Mouse (Mus musculus): ENCODE measurements at regions not wholly inside any gene's neighbourhood (a gene's known extent, or its start where the extent isn't known, plus 50 kb on each side); places are given as distances from the start of the nearest gene placed in this dataset.

GRCm38 (mm10) chr2:73996986-73997385 lies 85.9 kb upstream of the Atp5g3 start:
- WGBS = 86% methylated on average over 5 of the region's 5 CpGs
- Histone ChIP-seq H3K36me3 (no peaks in the 10 kb centered on the region), H3K4me1 (replicated peaks) (peaks cover 6% of the 10 kb centered on the region), H3K9ac (no peak overlapping the region), H3K4me3 (no peak overlapping the region), H3K27me3 (0 out of 2 replicates have a peak, but pooled peaks cover 9% of the 10 kb centered on the region), H3K27ac (no peak overlapping the region), H3K9me3 (no peaks in the 10 kb centered on the region), H3K4me2 (no peak overlapping the region)
- ATAC-seq (ENCODE audit: low FRiP score) = no peak

GRCm38 (mm10) chr2:73991818-73992217 lies 80.7 kb upstream of the Atp5g3 start:
- 17% methylated on average over 11 of the region's 11 CpGs for WGBS
- H3K4me2 ChIP-seq = peak overlapping the region; percentile 29; the same call in 1 of the 2 replicates
- H3K27me3 ChIP-seq = no peaks in the 10 kb centered on the region
- H3K27ac ChIP-seq = peak overlapping the region; percentile 79
- peaks cover 12% of the 10 kb centered on the region for H3K4me1 ChIP-seq (replicated peaks)
- no peaks in the 10 kb centered on the region for H3K9me3 ChIP-seq
- H3K9ac ChIP-seq = no peak overlapping the region
- ATAC-seq (ENCODE audit: low FRiP score) = 0 out of 2 replicates have a peak, but pooled peaks have one; percentile 32
- H3K36me3 ChIP-seq = no peaks in the 10 kb centered on the region
- no peak overlapping the region for H3K4me3 ChIP-seq

GRCm38 (mm10) chr2:73987441-73988105 lies 76.4 kb upstream of the Atp5g3 start:
- WGBS = 92% methylated on average over 10 of the region's 10 CpGs
- Histone ChIP-seq H3K4me1 (replicated peaks) (peaks cover 12% of the 10 kb centered on the region), H3K4me3 (no peak overlapping the region)

GRCm38 (mm10) chr2:73985911-73986250 lies 74.8 kb upstream of the Atp5g3 start:
- H3K27me3 ChIP-seq = 0 out of 2 replicates have a peak, but pooled peaks cover 3% of the 10 kb centered on the region
- 86% methylated on average over 6 of the region's 6 CpGs for WGBS
- H3K27ac ChIP-seq = no peak overlapping the region
- no peak for ATAC-seq (ENCODE audit: low FRiP score)
- H3K4me1 ChIP-seq (replicated peaks) = no peaks in the 10 kb centered on the region
- no peaks in the 10 kb centered on the region for H3K36me3 ChIP-seq
- H3K9ac ChIP-seq = no peak overlapping the region
- no peaks in the 10 kb centered on the region for H3K9me3 ChIP-seq
- H3K4me3 ChIP-seq = no peak overlapping the region
- no peak overlapping the region for H3K4me2 ChIP-seq

More at GRCm38 (mm10) chr2:73987441-73988105, 76.4 kb upstream of the Atp5g3 start:
- Histone ChIP-seq H3K9ac (no peak overlapping the region), H3K4me2 (no peak overlapping the region), H3K27ac (no peak overlapping the region), H3K9me3 (no peaks in the 10 kb centered on the region), H3K36me3 (no peaks in the 10 kb centered on the region), H3K27me3 (0 out of 2 replicates have a peak, but pooled peaks cover 3% of the 10 kb centered on the region)
- no peak for ATAC-seq (ENCODE audit: low FRiP score)

- WGBS = 83% methylated on average over 14 of the region's 14 CpGs
- ATAC-seq (ENCODE audit: low FRiP score) = no peak
- no peak overlapping the region for H3K27ac ChIP-seq
- 0 out of 2 replicates have a peak, but pooled peaks cover 3% of the 10 kb centered on the region for H3K27me3 ChIP-seq
- no peaks in the 10 kb centered on the region for H3K36me3 ChIP-seq
- H3K4me2 ChIP-seq = no peak overlapping the region
- no peaks in the 10 kb centered on the region for H3K4me1 ChIP-seq (replicated peaks)
- no peaks in the 10 kb centered on the region for H3K9me3 ChIP-seq
- H3K4me3 ChIP-seq = no peak overlapping the region
- no peak overlapping the region for H3K9ac ChIP-seq
Observed at GRCm38 (mm10) chr2:73985238-73985910, 74.2 kb upstream of the Atp5g3 start.

- no peaks in the 10 kb centered on the region for H3K9me3 ChIP-seq
- H3K4me1 ChIP-seq (replicated peaks) = 0 out of 2 replicates have a peak, but pooled peaks cover under 1% of the 10 kb centered on the region
- no peak overlapping the region for H3K4me3 ChIP-seq
- WGBS = 37% methylated on average over 4 of the region's 4 CpGs
- no peak overlapping the region for H3K27ac ChIP-seq
- H3K4me2 ChIP-seq = no peak overlapping the region
- no peak overlapping the region for H3K9ac ChIP-seq
- no peaks in the 10 kb centered on the region for H3K36me3 ChIP-seq
- H3K27me3 ChIP-seq = 0 out of 2 replicates have a peak, but pooled peaks cover 3% of the 10 kb centered on the region
- no peak for ATAC-seq (ENCODE audit: low FRiP score)
Observed at GRCm38 (mm10) chr2:73983166-73983565, 72.0 kb upstream of the Atp5g3 start.

- Histone ChIP-seq H3K36me3 (no peaks in the 10 kb centered on the region), H3K27ac (no peak overlapping the region), H3K4me2 (no peak overlapping the region), H3K27me3 (no peaks in the 10 kb centered on the region), H3K9ac (no peak overlapping the region), H3K4me3 (no peak overlapping the region), H3K4me1 (replicated peaks) (0 out of 2 replicates have a peak, but pooled peaks cover 3% of the 10 kb centered on the region), H3K9me3 (no peaks in the 10 kb centered on the region)
- ATAC-seq (ENCODE audit: low FRiP score) = no peak
- WGBS = 56% methylated on average over 15 of the region's 15 CpGs
Observed at GRCm38 (mm10) chr2:73978072-73978471, 66.9 kb upstream of the Atp5g3 start.

GRCm38 (mm10) chr2:73973774-73974173 lies 62.6 kb upstream of the Atp5g3 start:
- ATAC-seq (ENCODE audit: low FRiP score) = no peak
- 65% methylated on average over 3 of the region's 3 CpGs for WGBS
- Histone ChIP-seq H3K4me3 (no peak overlapping the region), H3K4me2 (no peak overlapping the region), H3K27ac (no peak overlapping the region), H3K9ac (no peak overlapping the region), H3K4me1 (replicated peaks) (peaks cover 3% of the 10 kb centered on the region; the same call in 1 of the 2 replicates), H3K9me3 (no peaks in the 10 kb centered on the region), H3K36me3 (no peaks in the 10 kb centered on the region), H3K27me3 (no peaks in the 10 kb centered on the region)

GRCm38 (mm10) chr2:73967618-73968017 lies 56.5 kb upstream of the Atp5g3 start:
- Histone ChIP-seq H3K4me2 (no peak overlapping the region), H3K36me3 (no peaks in the 10 kb centered on the region), H3K27ac (no peak overlapping the region), H3K9ac (no peak overlapping the region), H3K9me3 (no peaks in the 10 kb centered on the region), H3K4me1 (replicated peaks) (peaks cover 13% of the 10 kb centered on the region), H3K4me3 (no peak overlapping the region), H3K27me3 (peaks cover 2% of the 10 kb centered on the region; the same call in 1 of the 2 replicates)
- ATAC-seq (ENCODE audit: low FRiP score) = no peak
- 46% methylated on average over 7 of the region's 7 CpGs for WGBS

GRCm38 (mm10) chr2:73965595-73965994 lies 54.5 kb upstream of the Atp5g3 start:
- WGBS = 14% methylated on average over 4 of the region's 4 CpGs
- Histone ChIP-seq H3K4me3 (no peak overlapping the region), H3K4me1 (replicated peaks) (peaks cover 13% of the 10 kb centered on the region), H3K9me3 (no peaks in the 10 kb centered on the region; the same call in 1 of the 2 replicates), H3K4me2 (no peak overlapping the region), H3K27me3 (peaks cover 2% of the 10 kb centered on the region; the same call in 1 of the 2 replicates), H3K27ac (no peak overlapping the region), H3K36me3 (no peaks in the 10 kb centered on the region), H3K9ac (no peak overlapping the region)
- no peak for ATAC-seq (ENCODE audit: low FRiP score)
